Mouse (Mus musculus) T-helper 17 cell (primary cell): Measurements from ENCODE around the gene Becn1.

ENCODE experiments used
- in situ Hi-C, 2 experiments: fragments of 300-600 bp; cut with MboI, MseI; formaldehyde crosslinking; loops; 1 replicate in 1 of 2; 2 replicates in 1 of 2; pipeline ENCODE4 v1.15.1; 2025; ENCODE audit warnings: high pct_unique_total_duplicates in 2 of 2

Becn1 gene

DNA sequence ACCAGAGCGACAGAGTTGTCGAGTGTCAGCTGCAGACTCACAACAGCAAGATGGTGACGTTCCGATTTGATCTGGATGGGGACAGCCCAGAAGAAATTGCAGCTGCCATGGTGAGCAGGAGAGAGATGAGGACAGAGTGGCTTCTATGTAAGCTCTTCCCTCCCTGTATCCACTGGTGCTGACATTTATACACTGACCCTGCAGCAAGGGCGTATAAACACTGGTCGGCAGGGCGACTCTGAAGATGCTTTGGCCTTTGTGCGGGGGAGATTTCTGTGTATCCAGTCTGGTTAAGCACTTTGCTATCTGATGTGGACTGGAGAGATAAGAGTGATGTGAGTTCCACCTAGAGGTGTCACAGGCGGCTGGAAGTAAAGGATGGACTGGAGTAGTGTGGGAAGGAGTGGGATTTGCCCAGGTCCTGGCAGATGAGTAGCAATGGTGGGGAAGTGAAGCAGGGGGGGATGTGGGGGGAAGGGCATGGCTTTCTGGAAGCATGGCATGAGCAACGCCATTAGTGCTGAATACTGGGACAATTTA lies 32.4 kb downstream of the Becn1 start:
- in situ Hi-C loops: no loop called here

DNA sequence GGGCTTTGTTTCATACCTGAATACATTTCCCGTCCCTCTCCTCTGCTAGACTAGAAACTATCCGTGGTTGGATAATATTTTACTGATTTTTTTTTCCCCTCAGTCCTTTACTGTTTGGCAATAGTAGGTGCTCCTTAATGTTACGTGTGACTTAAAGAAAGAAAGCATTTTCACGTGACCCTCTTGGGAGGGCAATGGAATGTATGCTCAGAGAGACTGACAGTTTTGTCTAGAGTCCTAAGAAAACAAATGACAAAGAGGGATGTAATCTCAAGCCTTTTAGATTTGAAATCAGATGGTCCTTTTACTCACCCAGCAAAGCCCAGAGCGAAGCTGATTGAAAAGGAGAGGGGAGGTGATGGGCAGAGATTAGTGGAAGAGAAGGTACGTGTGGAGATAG lies 36.2 kb downstream of the Becn1 start:
- in situ Hi-C loops: no loop called here

- in situ Hi-C loops: no loop called here
Measured at GRCm38 (mm10) chr11:101264954-101265471, 37.1 kb downstream of the Becn1 start.

- in situ Hi-C loops: no loop called here
Measured at GRCm38 (mm10) chr11:101263989-101264280, 38.2 kb downstream of the Becn1 start.

- in situ Hi-C loops: no loop called here
Measured at GRCm38 (mm10) chr11:101263138-101263988, 38.7 kb downstream of the Becn1 start.

DNA sequence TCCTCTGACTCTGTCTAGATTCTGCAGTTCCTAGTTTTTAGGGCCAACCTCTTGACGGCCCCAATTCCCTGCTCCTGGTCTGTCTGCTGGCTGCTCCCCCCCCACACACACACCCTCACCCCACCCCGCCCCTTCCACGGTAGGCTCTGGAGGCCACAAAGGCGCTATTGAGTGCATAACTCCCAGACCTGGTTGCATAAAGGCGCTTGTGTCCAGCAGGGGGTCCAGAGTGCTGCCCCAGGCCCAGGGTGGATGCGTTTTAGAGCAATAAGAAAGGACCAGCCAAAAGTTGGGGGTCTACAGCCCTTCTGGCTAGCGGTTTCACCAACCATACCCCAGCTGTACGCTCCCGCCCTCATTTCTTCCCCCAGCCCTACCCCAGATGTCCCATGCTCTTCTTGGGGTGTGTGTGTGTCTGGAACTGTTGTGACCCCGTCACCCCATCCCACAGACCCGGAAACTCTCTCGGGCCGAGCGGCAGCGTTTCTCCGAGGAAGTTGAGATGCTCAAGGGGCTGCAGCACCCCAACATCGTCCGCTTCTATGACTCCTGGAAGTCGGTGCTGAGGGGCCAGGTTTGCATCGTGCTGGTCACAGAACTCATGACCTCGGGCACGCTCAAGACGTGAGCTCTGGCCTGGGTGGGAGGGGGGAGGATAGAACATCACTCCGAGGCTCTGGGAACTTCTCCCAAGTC lies 39.7 kb downstream of the Becn1 start:
- in situ Hi-C loops: no loop called here

DNA sequence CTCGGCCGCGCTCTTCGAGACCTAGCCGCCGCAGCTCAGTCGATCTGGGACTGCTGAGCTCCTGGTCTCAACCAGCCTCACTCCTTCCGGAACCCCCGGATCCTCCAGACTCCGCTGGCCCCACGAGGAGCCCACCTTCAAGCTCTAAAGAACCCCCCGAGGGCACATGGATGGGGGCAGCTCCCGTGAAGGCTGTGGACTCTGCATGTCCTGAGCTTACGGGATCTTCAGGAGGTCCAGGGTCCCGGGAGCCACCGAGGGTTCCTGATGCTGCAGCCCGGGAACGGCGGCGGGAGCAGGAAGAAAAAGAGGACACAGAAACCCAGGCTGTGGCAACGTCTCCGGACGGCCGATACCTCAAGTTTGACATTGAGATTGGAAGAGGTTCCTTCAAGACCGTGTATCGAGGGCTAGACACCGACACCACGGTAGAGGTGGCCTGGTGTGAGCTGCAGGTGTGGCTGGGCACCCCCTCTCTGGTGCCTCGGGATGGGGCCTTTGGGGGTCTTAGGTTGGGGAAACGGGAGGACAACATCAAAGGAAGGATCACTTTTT lies 41.2 kb downstream of the Becn1 start:
- in situ Hi-C loops: no loop called here

DNA sequence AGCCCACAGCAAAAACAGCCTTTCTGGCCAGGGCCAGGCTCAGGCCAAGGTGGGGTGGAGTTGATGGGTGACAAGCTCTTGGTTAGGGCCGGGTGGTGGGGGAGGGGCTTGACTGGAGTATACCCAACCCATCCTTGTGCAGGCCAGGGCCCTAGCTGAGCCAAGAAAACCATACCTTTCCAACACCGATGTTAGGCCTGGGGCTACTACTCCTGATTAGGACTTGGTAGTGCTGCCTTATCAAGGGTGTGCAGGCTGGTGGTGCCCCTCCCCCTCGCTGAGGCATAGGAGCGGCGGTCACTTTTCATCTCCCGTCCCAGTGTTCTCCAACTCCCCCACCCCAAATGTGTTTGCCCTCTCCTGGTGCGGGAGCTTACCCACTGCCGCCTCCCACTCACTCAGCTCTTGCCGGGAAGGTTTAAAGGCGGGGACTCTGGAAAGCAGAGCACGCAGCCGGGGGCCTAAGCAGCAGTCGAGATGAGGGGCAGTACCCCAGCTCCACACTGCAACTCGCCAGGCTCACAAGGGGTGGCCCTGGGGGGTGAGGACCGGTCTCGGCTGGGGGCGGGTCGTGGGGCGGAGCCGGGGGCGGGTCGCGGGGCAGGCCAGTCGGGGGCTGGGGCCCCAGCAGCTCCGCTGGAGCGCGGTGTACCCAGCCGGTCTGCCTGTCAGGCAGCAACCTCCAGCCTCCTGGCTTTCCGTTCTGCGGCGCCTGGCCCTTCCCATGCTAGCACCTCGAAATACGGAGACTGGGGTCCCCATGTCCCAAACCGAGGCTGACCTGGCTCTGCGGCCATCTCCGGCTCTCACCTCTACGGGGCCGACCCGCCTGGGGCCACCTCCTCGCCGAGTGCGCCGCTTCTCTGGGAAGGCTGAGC lies 41.9 kb downstream of the Becn1 start, which contains the start of gene Wnk4:
Wnk4 (plus strand) TSS at position 620 of the 878 bp plus-strand sequence.
- in situ Hi-C loops: no loop called here

DNA sequence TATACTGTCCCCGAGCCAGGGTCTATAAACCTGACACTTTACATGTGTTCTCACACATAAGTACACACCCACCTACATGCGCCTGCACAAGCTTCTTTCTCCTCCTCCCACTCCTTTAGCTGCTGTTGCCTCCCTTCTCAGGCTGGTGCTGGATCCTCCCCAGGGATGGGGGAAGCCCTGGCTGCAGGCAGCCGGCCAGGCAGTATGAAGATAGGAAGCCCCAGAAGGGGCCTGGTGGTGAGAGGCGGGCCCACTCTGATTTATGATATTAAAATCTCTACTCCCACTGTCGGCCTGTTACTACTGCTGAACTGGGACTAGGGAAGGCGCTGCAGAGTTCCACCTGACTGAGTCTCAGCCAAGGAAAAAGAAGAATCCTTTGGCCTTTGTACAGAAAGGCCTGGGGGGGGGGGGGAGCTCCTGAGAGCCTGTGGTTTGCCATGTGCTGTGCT lies 42.8 kb downstream of the Becn1 start:
- in situ Hi-C loops: no loop called here

GRCm38 (mm10) chr11:101255826-101256775 lies 46.0 kb downstream of the Becn1 start:
- in situ Hi-C loops: no loop called here

DNA sequence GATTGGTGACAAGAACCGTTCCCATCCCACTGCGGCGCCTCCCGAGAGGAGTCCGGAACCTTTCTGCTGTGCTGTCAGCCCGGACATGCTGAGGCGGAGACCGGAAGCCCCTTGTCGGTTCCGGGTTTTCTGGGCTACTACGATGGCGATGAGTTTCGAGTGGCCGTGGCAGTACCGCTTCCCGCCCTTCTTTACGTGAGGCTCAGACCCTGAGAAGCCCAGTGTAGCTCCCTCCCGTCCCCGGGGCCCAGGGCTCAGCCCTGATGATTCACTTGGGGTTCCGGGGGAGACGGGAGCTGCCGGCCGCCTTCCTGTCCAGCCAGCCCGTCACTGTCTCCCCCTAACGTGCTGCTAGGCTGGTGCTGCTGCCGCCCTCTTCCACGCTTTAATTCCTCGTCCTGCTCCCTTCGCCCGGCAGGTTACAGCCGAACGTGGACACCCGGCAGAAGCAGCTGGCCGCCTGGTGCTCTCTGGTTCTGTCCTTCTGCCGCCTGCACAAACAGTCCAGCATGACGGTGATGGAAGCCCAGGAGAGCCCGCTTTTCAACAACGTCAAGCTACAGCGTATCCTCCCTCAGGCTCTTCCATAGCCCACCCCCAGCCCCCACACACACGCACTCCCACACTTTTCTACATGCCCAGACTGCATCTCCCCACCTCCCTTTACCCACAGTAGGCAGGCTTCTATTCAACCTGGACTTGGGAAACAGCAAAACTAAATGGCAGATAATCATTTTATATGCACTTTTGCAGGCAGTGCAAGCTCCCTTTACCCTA lies 48.3 kb downstream of the Becn1 start, which contains the start of gene Vps25:
Vps25 (plus strand) TSS at position 95 of the 777 bp plus-strand sequence.
- in situ Hi-C loops: no loop called here

- in situ Hi-C loops: no loop called here
Measured at GRCm38 (mm10) chr11:101252941-101253340, 49.1 kb downstream of the Becn1 start.

DNA sequence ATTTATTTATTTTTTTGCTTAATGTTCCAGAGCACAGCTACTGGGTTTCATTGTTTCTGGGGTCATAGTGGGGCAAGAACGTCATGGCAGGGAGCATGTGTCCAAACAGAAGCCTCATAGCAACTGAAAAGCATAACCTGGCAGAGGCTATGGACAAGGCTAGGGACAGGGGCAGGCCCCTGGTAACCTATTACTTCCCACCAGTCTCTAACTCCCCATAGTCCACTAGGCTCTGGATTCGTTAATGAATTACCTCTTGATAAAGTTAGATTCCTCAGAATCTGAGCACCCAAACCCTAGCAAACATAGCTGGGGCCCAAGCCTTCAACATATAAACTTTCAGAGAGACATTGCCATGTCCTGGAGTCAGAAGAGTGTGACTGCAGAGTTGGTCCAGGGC lies 51.1 kb downstream of the Becn1 start:
- in situ Hi-C loops: no loop called here

DNA sequence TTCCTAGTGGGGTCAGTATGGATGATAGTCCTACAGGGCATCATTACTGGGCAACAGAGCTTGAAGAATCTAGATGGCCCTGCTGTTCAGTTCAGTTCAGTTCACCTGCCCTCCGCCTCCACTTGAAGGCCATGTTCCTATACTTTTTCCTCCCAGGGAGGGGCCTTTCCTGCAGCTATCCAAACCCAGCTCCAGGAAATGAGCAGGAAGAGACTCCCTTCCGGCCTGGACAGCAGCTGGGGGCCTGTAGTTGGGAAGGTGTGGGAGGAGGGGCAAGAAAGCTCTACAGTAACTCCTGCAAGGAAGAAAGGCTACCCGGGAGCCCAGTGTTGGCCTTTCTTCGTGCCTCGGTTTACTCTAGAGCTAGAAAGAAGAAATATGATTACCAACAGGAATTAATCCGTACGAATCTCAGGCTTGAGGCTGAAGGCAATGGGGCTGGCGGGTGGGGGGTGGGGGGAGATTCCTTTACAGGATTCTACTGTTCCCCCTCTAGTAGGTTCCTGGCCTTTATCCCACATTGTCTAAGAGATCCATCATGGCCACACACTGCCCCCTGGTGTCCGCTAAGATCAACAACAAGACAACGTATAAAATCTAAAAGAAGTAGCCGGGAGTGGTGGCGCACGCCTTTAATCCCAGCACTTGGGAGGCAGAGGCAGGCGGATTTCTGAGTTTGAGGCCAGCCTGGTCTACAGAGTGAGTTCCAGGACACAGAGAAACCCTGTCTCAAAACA lies 53.7 kb downstream of the Becn1 start:
- in situ Hi-C loops: loop anchor here in 1 of 2 experiments (5.0 kb wide), 1 partner anchor 36 kb away; no protein-coding TSS in a partner anchor

DNA sequence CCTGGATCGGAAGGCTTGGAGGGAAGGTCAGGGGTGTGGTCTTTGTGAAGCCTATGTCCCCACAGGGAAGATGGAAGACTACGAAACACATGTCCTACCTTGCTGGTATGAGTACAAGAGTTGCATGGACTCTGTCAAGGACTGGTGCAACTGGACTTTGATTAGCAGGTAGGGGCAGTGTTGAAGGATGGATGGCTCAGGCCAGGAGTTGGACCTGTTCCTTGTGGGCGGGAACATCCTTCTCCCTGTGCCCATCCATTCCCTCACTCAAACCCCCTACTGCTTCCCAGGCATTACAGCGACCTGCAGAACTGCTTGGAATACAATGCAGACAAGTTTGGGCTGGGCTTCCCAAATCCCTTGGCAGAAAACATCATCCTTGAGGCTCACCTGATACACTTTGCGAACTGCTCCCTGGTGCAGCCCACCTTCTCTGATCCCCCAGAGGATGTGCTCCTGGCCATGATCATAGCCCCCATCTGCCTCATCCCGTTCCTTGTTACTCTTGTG lies 54.5 kb downstream of the Becn1 start:
- in situ Hi-C loops: loop anchor here in 1 of 2 experiments (5.0 kb wide), 1 partner anchor 35 kb away; no protein-coding TSS in a partner anchor

GRCm38 (mm10) chr11:101246702-101247012 lies 55.4 kb downstream of the Becn1 start:
- in situ Hi-C loops: loop anchor here in 1 of 2 experiments (5.0 kb wide), 1 partner anchor 34 kb away; no protein-coding TSS in a partner anchor

- in situ Hi-C loops: loop anchor here in 1 of 2 experiments (5.0 kb wide), 1 partner anchor 34 kb away; no protein-coding TSS in a partner anchor
Measured at GRCm38 (mm10) chr11:101245855-101246701, 56.0 kb downstream of the Becn1 start, which contains the start of gene Ramp2. Gene Ramp2 (plus strand): TSS chr11:101246028.
